Mouse (Mus musculus): ENCODE results near the gene Gtsf1.

Gene Gtsf1

GRCm38 (mm10) chr15:103358278-103359121 is 71.8 kb downstream of the Gtsf1 start:
- peak; percentile 62 for DNase-seq (ENCODE audit: low read depth, low spot score)

- no peak for DNase-seq (ENCODE audit: low read depth, low spot score)
Measured at GRCm38 (mm10) chr15:103357817-103358216, 72.5 kb downstream of the Gtsf1 start.

- DNase-seq (ENCODE audit: low read depth, low spot score): no peak
Measured at GRCm38 (mm10) chr15:103356130-103356529, 74.1 kb downstream of the Gtsf1 start.

- no peak for DNase-seq (ENCODE audit: low read depth, low spot score)
Measured at GRCm38 (mm10) chr15:103355420-103355819, 74.8 kb downstream of the Gtsf1 start.

GRCm38 (mm10) chr15:103354690-103355089 is 75.6 kb downstream of the Gtsf1 start:
- DNase-seq (ENCODE audit: low read depth, low spot score): no peak

GRCm38 (mm10) chr15:103353511-103354256 is 76.6 kb downstream of the Gtsf1 start:
- no peak for DNase-seq (ENCODE audit: low read depth, low spot score)

- peak; percentile 85 for DNase-seq (ENCODE audit: low read depth, low spot score)
Measured at GRCm38 (mm10) chr15:103352856-103353255, 77.4 kb downstream of the Gtsf1 start.
